Mouse (Mus musculus) heart, postnatal 0 days (tissue): ENCODE measurements around the gene Cog6. TPM values are rescaled to one million over a fixed set of nuclear protein-coding genes. Genes with fewer than 3 reads are reported as not detected.

Source experiments
- ATAC-seq: fragments of 200-750 bp; cut with Nextera tagmentation; 2 replicates; pipeline ENCODE4 v1.8.0; 2017; ENCODE audit warnings: low read depth, moderate number of reproducible peaks, moderate library complexity; ENCODE audit not compliant: insufficient read depth
- DNase-seq: peaks from one replicate; pipeline ENCODE4 v3.0.0-alpha.2; 2016; ENCODE audit warnings: low spot score
- H3K27ac ChIP-seq: fragments of 300-500 bp; sonication (generic); 2 replicates; pipeline ENCODE4 v1.5.1; 2014; ENCODE audit warnings: low read depth, mild to moderate bottlenecking
- H3K27me3 ChIP-seq: fragments of 300-500 bp; sonication (generic); 2 replicates; pipeline ENCODE4 v1.6.1; 2014; ENCODE audit warnings: low read length, mixed read lengths; ENCODE audit not compliant: control insufficient read depth, insufficient read depth
- H3K36me3 ChIP-seq: fragments of 300-500 bp; sonication (generic); replicated peaks from 2 replicates; pipeline ENCODE4 v1.6.1; 2014; ENCODE audit warnings: low read length, mixed read lengths; ENCODE audit not compliant: control insufficient read depth, insufficient read depth
- H3K4me1 ChIP-seq: fragments of 300-500 bp; sonication (generic); 2 replicates; pipeline ENCODE4 v1.6.1; 2014; ENCODE audit warnings: antibody characterized with exemption; ENCODE audit not compliant: control insufficient read depth, insufficient read depth
- H3K4me2 ChIP-seq: fragments of 300-500 bp; sonication (generic); 2 replicates; pipeline ENCODE4 v1.6.1; 2014; ENCODE audit warnings: low read depth, mild to moderate bottlenecking, low read length, moderate library complexity
- H3K4me3 ChIP-seq: fragments of 300-500 bp; sonication (generic); 2 replicates; pipeline ENCODE4 v1.5.1; 2014; ENCODE audit warnings: low read depth, low read length
- H3K9ac ChIP-seq: fragments of 300-500 bp; sonication (generic); replicated peaks from 2 replicates; pipeline ENCODE4 v1.6.1; 2014; ENCODE audit warnings: low read depth, low read length, mixed read lengths
- H3K9me3 ChIP-seq: fragments of 300-500 bp; sonication (generic); replicated peaks from 2 replicates; pipeline ENCODE4 v1.6.1; 2016; ENCODE audit warnings: low read length; ENCODE audit not compliant: control insufficient read depth
- CTCF ChIP-seq: IDR thresholded peaks from 2 replicates; pipeline ENCODE4 v1.5.1; 2016; ENCODE audit warnings: antibody characterized with exemption, control low read depth, low read depth
- EP300 ChIP-seq: IDR thresholded peaks from 2 replicates; pipeline ENCODE4 v1.6.1; 2016; ENCODE audit warnings: antibody characterized with exemption, low read depth
- WGBS: fragments of 180-500 bp; shearing (Covaris S2); extraction: QIAGEN DNeasy Blood & Tissue Kit; methylation state at CpG from one replicate; pipeline ENCODE4 v1.1.7; 2014; 5-methylcytosine and 5-hydroxymethylcytosine counted together
- polyA plus RNA-seq: library from polyadenylated mRNA; unstranded; fragments of >200 nt; fragmentation: Nextera tagmentation; extraction: Ambion mirVana; gene quantifications from 2 replicates; pipeline ENCODE4 v1.2.1, GENCODE M21; 2015
- total RNA-seq: library from RNA; depleted of rRNA; stranded (reverse); fragments of >200 nt; gene quantifications from 2 replicates; pipeline ENCODE4 v1.2.3, GENCODE M21; 2014; ENCODE audit warnings: low replicate concordance

Gene Cog6
- total and polyA plus RNA-seq, 2 experiments from 2014 or later: 54.7 to 64.5 TPM

DNA sequence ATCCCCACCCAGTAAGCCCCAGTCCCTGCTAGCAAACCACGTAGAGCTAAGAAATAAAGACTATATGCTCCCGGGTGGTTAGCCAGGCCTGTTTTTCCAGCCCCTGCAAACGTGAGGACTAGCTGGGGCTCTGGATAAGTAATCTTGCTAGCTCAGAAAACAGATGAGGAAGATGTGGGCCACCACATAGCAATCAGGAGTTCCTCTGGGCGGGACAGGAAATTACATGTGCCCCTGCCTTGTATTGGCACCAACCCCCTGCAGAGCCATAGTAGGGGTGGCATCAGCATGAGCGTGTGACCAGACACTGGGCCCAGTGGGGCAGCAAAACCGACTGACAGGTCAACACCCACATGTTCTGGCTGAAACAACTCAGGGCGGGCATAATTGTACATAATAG lies 44.1 kb downstream of the Cog6 start:
- no peaks in the 10 kb centered on the region for H3K9me3 ChIP-seq
- no peaks in the 10 kb centered on the region for H3K27me3 ChIP-seq
- peaks cover 4% of the 10 kb centered on the region; the same call in 1 of the 2 replicates for H3K4me1 ChIP-seq
- H3K9ac ChIP-seq: no peak overlapping the region
- TF ChIP-seq CTCF (no peak), EP300 (no peak)
- no peak for DNase-seq
- no peak overlapping the region for H3K27ac ChIP-seq
- WGBS: 80% methylated on average over 7 of the region's 7 CpGs
- H3K4me3 ChIP-seq: no peak overlapping the region
- H3K36me3 ChIP-seq: no peaks in the 10 kb centered on the region
- no peak for ATAC-seq
- H3K4me2 ChIP-seq: no peak overlapping the region

- Histone ChIP-seq H3K9me3 (no peaks in the 10 kb centered on the region), H3K27me3 (no peaks in the 10 kb centered on the region), H3K4me1 (0 out of 2 replicates have a peak, but pooled peaks cover under 1% of the 10 kb centered on the region), H3K9ac (no peak overlapping the region), H3K4me2 (no peak overlapping the region), H3K4me3 (no peak overlapping the region), H3K27ac (no peak overlapping the region), H3K36me3 (no peaks in the 10 kb centered on the region)
- no peak for TF ChIP-seq EP300
- TF ChIP-seq CTCF: peak; percentile 20; the same call in 1 of the 2 replicates
- 84% methylated on average over 5 of the region's 5 CpGs for WGBS
- DNase-seq (no peak), ATAC-seq (no peak)
Measured at GRCm38 (mm10) chr3:52967046-52967445, 50.0 kb downstream of the Cog6 start.

- 54% methylated on average over 7 of the region's 7 CpGs for WGBS
- H3K4me2 ChIP-seq: no peak overlapping the region
- H3K27ac ChIP-seq: no peak overlapping the region
- H3K4me3 ChIP-seq: no peak overlapping the region
- no peaks in the 10 kb centered on the region for H3K36me3 ChIP-seq
- H3K27me3 ChIP-seq: no peaks in the 10 kb centered on the region
- no peaks in the 10 kb centered on the region for H3K9me3 ChIP-seq
- ATAC-seq (no peak), DNase-seq (no peak)
- TF ChIP-seq EP300 (no peak), CTCF (no peak)
- no peak overlapping the region for H3K9ac ChIP-seq
- H3K4me1 ChIP-seq: no peaks in the 10 kb centered on the region
Measured at GRCm38 (mm10) chr3:52964206-52964605, 52.8 kb downstream of the Cog6 start.

- DNase-seq (no peak), ATAC-seq (no peak)
- Histone ChIP-seq H3K9ac (no peak overlapping the region), H3K4me2 (no peak overlapping the region), H3K9me3 (no peaks in the 10 kb centered on the region), H3K27ac (no peak overlapping the region), H3K4me3 (no peak overlapping the region), H3K27me3 (no peaks in the 10 kb centered on the region), H3K4me1 (no peaks in the 10 kb centered on the region), H3K36me3 (no peaks in the 10 kb centered on the region)
- TF ChIP-seq CTCF: no peak
- no peak for TF ChIP-seq EP300
- WGBS: 85% methylated on average over 8 of the region's 8 CpGs
Measured at GRCm38 (mm10) chr3:52963441-52963840, 53.6 kb downstream of the Cog6 start.

DNA sequence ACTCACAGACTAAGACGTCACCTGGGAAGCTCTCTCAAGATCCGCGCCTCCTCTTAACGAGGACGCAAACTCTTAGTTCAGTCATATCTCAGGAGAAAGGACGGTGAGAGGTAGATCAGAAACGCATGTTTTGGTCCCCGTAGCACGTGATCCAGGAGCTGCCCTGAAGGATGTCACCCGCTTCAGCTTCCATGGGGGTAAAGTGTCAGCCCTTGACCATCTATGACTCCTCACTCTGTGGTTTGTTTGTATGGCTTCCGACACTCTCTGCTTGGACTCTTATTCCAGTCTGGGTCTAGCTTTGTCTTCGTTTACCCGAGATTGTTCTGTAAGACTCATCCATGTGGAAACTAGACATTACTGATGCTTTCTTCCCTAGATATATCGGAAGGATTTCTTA lies 54.6 kb downstream of the Cog6 start:
- 94% methylated on average over 14 of the region's 14 CpGs for WGBS
- Histone ChIP-seq H3K9me3 (no peaks in the 10 kb centered on the region), H3K27ac (no peak overlapping the region), H3K27me3 (no peaks in the 10 kb centered on the region), H3K36me3 (no peaks in the 10 kb centered on the region), H3K4me1 (no peaks in the 10 kb centered on the region), H3K4me3 (no peak overlapping the region), H3K4me2 (no peak overlapping the region), H3K9ac (no peak overlapping the region)
- no peak for ATAC-seq
- TF ChIP-seq EP300 (no peak), CTCF (no peak)
- DNase-seq: no peak

GRCm38 (mm10) chr3:52961661-52962060 lies 55.4 kb downstream of the Cog6 start:
- Histone ChIP-seq H3K9me3 (no peaks in the 10 kb centered on the region), H3K4me1 (no peaks in the 10 kb centered on the region), H3K9ac (no peak overlapping the region), H3K27ac (no peak overlapping the region), H3K36me3 (no peaks in the 10 kb centered on the region), H3K4me3 (no peak overlapping the region), H3K27me3 (no peaks in the 10 kb centered on the region), H3K4me2 (no peak overlapping the region)
- DNase-seq (no peak), ATAC-seq (no peak)
- TF ChIP-seq EP300 (no peak), CTCF (peak; percentile 31; the same call in 1 of the 2 replicates)
- 69% methylated on average over 3 of the region's 3 CpGs for WGBS
